Mouse (Mus musculus) liver, adult 2 months (tissue): ENCODE results near the gene Gan. TPM values are rescaled to one million over a fixed set of nuclear protein-coding genes. Genes with fewer than 3 reads are reported as not detected.

Source experiments
- DNase-seq: peaks from one replicate; pipeline ENCODE4 v3.0.0-alpha.2; 2011; ENCODE audit warnings: low read depth, low spot score; ENCODE audit errors: extremely low read depth
- H3K27ac ChIP-seq: fragments of 200-500 bp; replicated peaks from 2 replicates; pipeline ENCODE4 v1.5.1; 2012; ENCODE audit warnings: low read depth, mild to moderate bottlenecking, control low read depth, inconsistent platforms, low read length; ENCODE audit not compliant: insufficient read depth
- H3K27me3 ChIP-seq: fragments of 200-500 bp; 2 replicates; pipeline ENCODE4 v1.6.1; 2012; ENCODE audit warnings: mild to moderate bottlenecking, moderate library complexity, low read length, inconsistent platforms; ENCODE audit not compliant: control insufficient read depth, insufficient read depth
- H3K36me3 ChIP-seq: fragments of 200-500 bp; 2 replicates; pipeline ENCODE4 v1.6.1; 2012; ENCODE audit warnings: low read length, inconsistent platforms; ENCODE audit not compliant: control insufficient read depth, insufficient read depth
- H3K4me1 ChIP-seq: fragments of 200-500 bp; 2 replicates; pipeline ENCODE4 v1.6.1; 2011; ENCODE audit warnings: low read length; ENCODE audit not compliant: control insufficient read depth, insufficient read depth
- H3K4me3 ChIP-seq: fragments of 200-500 bp; 2 replicates; pipeline ENCODE4 v1.5.1; 2011; ENCODE audit warnings: low read depth, mild to moderate bottlenecking, control low read depth, low read length, moderate library complexity; ENCODE audit not compliant: insufficient read depth
- H3K79me2 ChIP-seq: fragments of 200-500 bp; 2 replicates; pipeline ENCODE4 v1.6.1; 2012; ENCODE audit warnings: inconsistent platforms, mild to moderate bottlenecking, low read length, moderate library complexity; ENCODE audit not compliant: control insufficient read depth, insufficient read depth
- H3K9ac ChIP-seq: fragments of 200-500 bp; 2 replicates; pipeline ENCODE4 v1.6.1; 2012; ENCODE audit warnings: low read depth, mild to moderate bottlenecking, control low read depth, inconsistent platforms, low read length
- CTCF ChIP-seq: fragments of 200-500 bp; IDR thresholded peaks from 2 replicates; pipeline ENCODE4 v1.5.1; 2011; ENCODE audit warnings: low read depth, low read length, control low read depth
- POLR2A ChIP-seq: fragments of 200-500 bp; IDR thresholded peaks from 2 replicates; pipeline ENCODE4 v1.6.1; 2011; ENCODE audit warnings: low read length, control low read depth; ENCODE audit not compliant: insufficient read depth; ENCODE audit errors: extremely low read depth
- WGBS: fragments of 180-500 bp; shearing (Covaris S2); methylation state at CpG from one replicate; pipeline ENCODE4 v1.1.7; 2018; 5-methylcytosine and 5-hydroxymethylcytosine counted together
- polyA plus RNA-seq: library from polyadenylated mRNA; depleted of rRNA; stranded (reverse); fragments of >200 nt; gene quantifications from 2 replicates; pipeline ENCODE4 v1.2.3, GENCODE M21; 2012
- total RNA-seq: library from RNA; depleted of rRNA; stranded (reverse); fragments of >200 nt; gene quantifications from 2 replicates; pipeline ENCODE4 v1.2.3, GENCODE M21; 2014

The Gan gene
- total and polyA plus RNA-seq, 2 experiments: 1.2 to 1.5 TPM

DNA sequence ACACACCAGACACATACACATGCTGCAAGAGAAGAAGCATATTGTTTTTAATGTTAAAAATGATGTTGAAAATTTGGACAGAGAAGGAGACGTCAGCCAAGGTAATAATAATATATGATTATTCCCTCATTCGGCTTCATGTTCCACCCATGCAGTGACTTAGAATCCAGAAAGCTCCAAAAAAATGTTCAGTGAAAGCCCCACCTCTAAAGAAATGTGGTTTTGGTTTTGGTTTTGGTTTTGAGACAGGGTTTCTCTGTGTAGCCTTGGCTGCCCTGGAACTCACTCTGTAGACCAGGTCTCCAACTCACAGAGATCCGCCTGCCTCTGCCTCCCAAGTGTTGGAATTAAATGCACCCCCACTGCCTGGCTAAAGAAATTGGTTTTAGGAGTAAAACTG, 32.1 kb upstream of the Gan start:
- no peak overlapping the region for H3K4me3 ChIP-seq
- H3K27me3 ChIP-seq: no peaks in the 10 kb centered on the region
- H3K79me2 ChIP-seq: no peaks in the 10 kb centered on the region
- 89% methylated on average over 3 of the region's 3 CpGs for WGBS
- H3K9ac ChIP-seq: no peak overlapping the region
- TF ChIP-seq CTCF: no peak
- H3K4me1 ChIP-seq: peaks cover 1% of the 10 kb centered on the region; the same call in 1 of the 2 replicates
- H3K36me3 ChIP-seq: no peaks in the 10 kb centered on the region; the same call in 1 of the 2 replicates
- no peak for DNase-seq
- no peak overlapping the region for H3K27ac ChIP-seq

DNA sequence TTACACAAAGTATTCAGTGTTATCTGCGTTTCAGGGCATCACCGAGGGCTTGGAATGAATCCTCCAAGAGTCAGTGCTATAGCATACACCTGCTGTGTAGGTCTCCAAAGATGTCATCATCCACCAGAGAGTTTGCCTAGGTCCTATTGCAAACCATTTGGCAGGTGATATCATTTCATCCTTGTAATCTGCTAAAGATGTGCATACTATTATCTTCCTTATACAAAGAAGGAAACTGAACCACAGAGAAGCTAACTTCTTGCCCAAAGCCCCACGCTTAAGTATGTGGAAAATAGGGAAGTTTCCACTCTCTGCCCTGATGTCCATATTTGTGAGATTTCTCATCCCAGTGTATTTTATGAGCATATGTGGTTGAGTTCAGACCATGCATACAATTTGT, 31.5 kb upstream of the Gan start:
- Histone ChIP-seq H3K4me3 (no peak overlapping the region), H3K79me2 (no peaks in the 10 kb centered on the region), H3K9ac (no peak overlapping the region), H3K27ac (no peak overlapping the region), H3K36me3 (no peaks in the 10 kb centered on the region; the same call in 1 of the 2 replicates), H3K4me1 (peaks cover 1% of the 10 kb centered on the region; the same call in 1 of the 2 replicates), H3K27me3 (no peaks in the 10 kb centered on the region)
- no peak for TF ChIP-seq POLR2A
- TF ChIP-seq CTCF: no peak
- no peak for DNase-seq
- 85% methylated on average over 3 of the region's 3 CpGs for WGBS

DNA sequence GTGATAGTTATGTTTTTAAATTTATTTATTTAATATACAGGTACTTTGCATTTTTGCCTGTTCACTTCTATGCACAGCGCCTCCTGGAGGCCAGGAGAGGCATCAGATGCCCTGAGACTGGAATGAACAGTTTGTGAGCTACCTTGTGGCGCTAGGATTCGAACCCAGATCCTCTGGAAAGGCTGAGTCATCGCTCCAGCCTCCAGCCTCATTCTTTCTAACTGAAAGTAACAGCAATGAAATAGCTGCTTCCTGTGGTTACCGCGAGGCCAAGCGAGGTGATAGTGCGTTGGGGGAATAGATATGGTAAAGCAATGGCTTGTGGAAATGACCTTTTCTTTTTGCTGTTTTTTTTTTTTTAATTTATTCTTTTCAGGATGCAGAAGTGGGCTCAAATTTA, 30.9 kb upstream of the Gan start:
- H3K36me3 ChIP-seq: no peaks in the 10 kb centered on the region; the same call in 1 of the 2 replicates
- no peak overlapping the region for H3K4me3 ChIP-seq
- H3K27me3 ChIP-seq: no peaks in the 10 kb centered on the region
- WGBS: 86% methylated on average over 8 of the region's 8 CpGs
- no peak overlapping the region for H3K27ac ChIP-seq
- H3K4me1 ChIP-seq: peaks cover 1% of the 10 kb centered on the region; the same call in 1 of the 2 replicates
- H3K79me2 ChIP-seq: no peaks in the 10 kb centered on the region
- DNase-seq: no peak
- peak; percentile 15; the same call in 1 of the 2 replicates for TF ChIP-seq CTCF
- TF ChIP-seq POLR2A: no peak
- no peak overlapping the region for H3K9ac ChIP-seq

DNA sequence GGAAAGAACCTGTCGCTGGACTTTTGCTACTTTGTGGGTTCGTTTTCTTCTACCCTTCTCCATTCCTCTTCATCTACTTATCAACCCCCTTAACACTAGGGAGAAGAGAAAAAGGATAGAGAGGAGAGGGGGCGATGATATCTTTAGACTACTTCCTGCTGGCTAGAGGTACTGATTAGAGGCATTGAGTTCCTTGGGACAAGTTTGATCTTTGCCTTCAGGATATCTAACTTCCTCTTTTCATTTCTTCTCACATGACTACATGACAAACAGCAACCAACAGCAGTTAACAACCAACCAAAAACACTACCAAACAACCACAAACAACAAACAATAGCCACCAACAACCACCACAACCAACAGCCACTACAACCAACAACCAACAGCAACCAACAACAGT, 24.2 kb upstream of the Gan start:
- Histone ChIP-seq H3K27ac (no peak overlapping the region), H3K4me1 (no peaks in the 10 kb centered on the region; the same call in 1 of the 2 replicates), H3K9ac (no peak overlapping the region), H3K79me2 (no peaks in the 10 kb centered on the region), H3K4me3 (no peak overlapping the region), H3K36me3 (no peaks in the 10 kb centered on the region; the same call in 1 of the 2 replicates), H3K27me3 (no peaks in the 10 kb centered on the region)
- 77% methylated on average over 3 of the region's 3 CpGs for WGBS
- no peak for DNase-seq
- no peak for TF ChIP-seq POLR2A
- TF ChIP-seq CTCF: no peak

DNA sequence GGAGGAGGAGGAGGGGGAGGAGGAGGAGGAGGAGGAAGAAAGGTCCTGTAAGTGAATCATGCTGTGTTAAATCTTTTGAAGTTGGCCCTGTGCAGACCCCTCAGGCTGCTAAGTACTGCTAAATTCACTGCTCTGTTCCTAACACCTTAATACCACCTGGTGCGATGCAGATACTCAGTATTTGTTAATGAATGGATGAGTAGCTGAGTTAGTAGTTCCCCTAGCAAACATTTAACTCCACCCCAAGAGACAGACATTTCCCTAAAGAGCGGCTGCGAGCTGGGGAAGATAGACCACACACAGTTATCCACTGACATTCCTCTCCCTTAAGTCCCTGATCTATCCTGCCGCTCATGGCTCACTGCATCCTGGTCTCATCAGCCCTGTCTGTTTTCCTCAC, 21.6 kb upstream of the Gan start:
- H3K4me3 ChIP-seq: no peak overlapping the region
- no peaks in the 10 kb centered on the region for H3K79me2 ChIP-seq
- H3K27ac ChIP-seq: no peak overlapping the region

DNA sequence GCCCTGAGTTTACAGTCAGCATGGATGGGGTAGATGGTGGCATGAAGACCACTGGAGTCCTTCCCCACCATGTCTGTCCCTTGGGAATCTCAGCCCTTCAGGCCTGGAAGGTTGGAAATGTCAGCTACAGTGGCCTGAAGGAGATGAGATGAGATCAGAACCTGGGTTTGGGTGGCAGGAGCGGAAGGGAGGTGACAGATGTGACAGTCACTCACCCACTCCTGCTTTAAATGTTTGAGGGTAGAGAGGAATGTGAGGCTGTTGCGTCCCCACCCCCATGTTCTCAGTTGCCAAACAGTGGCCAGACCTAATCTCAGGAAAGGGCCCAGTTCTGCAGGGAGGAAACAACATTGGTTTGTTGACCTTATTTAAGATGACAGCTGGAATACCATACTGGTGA, 21.2 kb upstream of the Gan start:
- Histone ChIP-seq H3K27me3 (no peaks in the 10 kb centered on the region), H3K79me2 (no peaks in the 10 kb centered on the region), H3K27ac (no peak overlapping the region), H3K36me3 (no peaks in the 10 kb centered on the region), H3K4me1 (no peaks in the 10 kb centered on the region; the same call in 1 of the 2 replicates), H3K9ac (no peak overlapping the region), H3K4me3 (no peak overlapping the region)
- no peak for DNase-seq
- 64% methylated on average over 2 of the region's 2 CpGs for WGBS
- TF ChIP-seq POLR2A: no peak
- TF ChIP-seq CTCF: no peak

More for the DNA sequence above, 21.6 kb upstream of the Gan start:
- Histone ChIP-seq H3K36me3 (no peaks in the 10 kb centered on the region), H3K4me1 (no peaks in the 10 kb centered on the region; the same call in 1 of the 2 replicates), H3K9ac (no peak overlapping the region), H3K27me3 (no peaks in the 10 kb centered on the region)
- WGBS: 45% methylated on average over 4 of the region's 4 CpGs
- TF ChIP-seq CTCF: no peak
- no peak for TF ChIP-seq POLR2A
- no peak for DNase-seq
